27 mouse cellular contexts compared by ENCODE assay signal in genomic region chr9:113177918-113178235, GRCm38 (mm10).
DNase-seq lines count a peak whose midpoint lies in the region; ATAC-seq and TF ChIP-seq lines count a peak whose summit lies in the region.
"Had no signal": no experiment of that assay in that cellular context is flagged by ENCODE, and none has a peak within 500 bp of the region (broad histone marks: within the 10 kb centered on the region; RNA-seq: fewer than 3 reads in every experiment).

No protein-coding gene starts in this region.

- H3K27ac ChIP-seq in layer of hippocampus, adult 2 months: peak overlapping the region; percentile 87
- peak overlapping the region; percentile 88 for H3K27ac ChIP-seq in forebrain, embryonic 15.5 days (replicated peaks)
- no peak overlapping the region for H3K27ac ChIP-seq in limb, embryonic 12.5 days
- H3K27ac ChIP-seq: embryonic facial prominence, embryonic 10.5 days; embryonic facial prominence, embryonic 15.5 days; heart, adult 2 months; hindbrain, embryonic 15.5 days; liver, embryonic 14.5 days; midbrain, embryonic 10.5 days; neural tube, embryonic 15.5 days had no signal

- ATAC-seq in forebrain, embryonic 15.5 days (replicated peaks): peak; percentile 33
- ATAC-seq in limb, embryonic 12.5 days (ENCODE audit: insufficient number of reproducible peaks, insufficient read depth, low FRiP score, low TSS enrichment, low read depth): no peak

- peak; percentile 9 for DNase-seq in cerebellum, adult 9-11 months
- DNase-seq in cerebellum, postnatal 36 days: no peak
- DNase-seq in layer of hippocampus, adult 2 months (ENCODE audit: low spot score in 2 of 2): no peak
- no peak for DNase-seq in layer of hippocampus, postnatal 36 days
- DNase-seq in retina, postnatal 1 day: no peak
- DNase-seq in lung, postnatal 14 days: no peak
- DNase-seq: adrenal gland, postnatal 36 days; heart, adult 2 months; heart, postnatal 4 days; kidney, adult 2 months; kidney, postnatal 36 days; liver; lung, adult 2 months; lung, postnatal 10 days; right cerebral cortex, adult 18-20 months; spleen, adult 18-20 months; thymus, postnatal 4 days had no signal

- H3K9ac ChIP-seq in forebrain, embryonic 15.5 days (replicated peaks): no peak overlapping the region
- H3K9ac ChIP-seq in limb, embryonic 12.5 days (replicated peaks): no peak overlapping the region
- H3K9ac ChIP-seq: embryonic facial prominence, embryonic 15.5 days; heart, embryonic 12.5 days; hindbrain, embryonic 15.5 days; liver, embryonic 14.5 days; midbrain, embryonic 15.5 days; neural tube, embryonic 15.5 days had no signal

- 45% methylated on average over 4 of the region's 4 CpGs for WGBS in forebrain, embryonic 15.5 days
- WGBS in limb, embryonic 12.5 days: 60% methylated on average over 4 of the region's 4 CpGs

- TF ChIP-seq CTCF in layer of hippocampus, adult 2 months (conservative IDR thresholded peaks at IDR 0.05): no peak

- H3K9me3 ChIP-seq in forebrain, embryonic 15.5 days: no peaks in the 10 kb centered on the region
- no peaks in the 10 kb centered on the region for H3K9me3 ChIP-seq in limb, embryonic 12.5 days
- H3K9me3 ChIP-seq: embryonic facial prominence, embryonic 10.5 days; embryonic facial prominence, embryonic 15.5 days; heart, embryonic 12.5 days; hindbrain, embryonic 15.5 days; midbrain, embryonic 10.5 days; midbrain, embryonic 15.5 days; neural tube, embryonic 15.5 days had no signal

- H3K4me2 ChIP-seq in forebrain, embryonic 15.5 days (replicated peaks): no peak overlapping the region; the same call in 1 of the 2 replicates
- H3K4me2 ChIP-seq in limb, embryonic 12.5 days: peak overlapping the region; percentile 41; the same call in 1 of the 2 replicates
- H3K4me2 ChIP-seq: embryonic facial prominence, embryonic 15.5 days; heart, embryonic 12.5 days; hindbrain, embryonic 15.5 days; midbrain, embryonic 15.5 days; neural tube, embryonic 15.5 days had no signal

- H3K27me3 ChIP-seq in forebrain, embryonic 15.5 days: no peaks in the 10 kb centered on the region
- H3K27me3 ChIP-seq in limb, embryonic 12.5 days: no peaks in the 10 kb centered on the region; the same call in 1 of the 2 replicates
- H3K27me3 ChIP-seq: embryonic facial prominence, embryonic 15.5 days; heart, embryonic 12.5 days; hindbrain, embryonic 15.5 days; midbrain, embryonic 15.5 days; neural tube, embryonic 15.5 days had no signal

- H3K4me3 ChIP-seq in layer of hippocampus, adult 2 months: no peak overlapping the region
- H3K4me3 ChIP-seq in forebrain, embryonic 15.5 days: no peak overlapping the region
- no peak overlapping the region for H3K4me3 ChIP-seq in limb, embryonic 12.5 days (replicated peaks)
- H3K4me3 ChIP-seq: embryonic facial prominence, embryonic 10.5 days; embryonic facial prominence, embryonic 15.5 days; heart, adult 2 months; heart, embryonic 12.5 days; hindbrain, embryonic 15.5 days; midbrain, embryonic 10.5 days; midbrain, embryonic 15.5 days; neural tube, embryonic 15.5 days had no signal

- peaks cover 22% of the 10 kb centered on the region for H3K4me1 ChIP-seq in forebrain, embryonic 15.5 days
- peaks cover 12% of the 10 kb centered on the region for H3K4me1 ChIP-seq in limb, embryonic 12.5 days (replicated peaks)
- H3K4me1 ChIP-seq: embryonic facial prominence, embryonic 10.5 days; embryonic facial prominence, embryonic 15.5 days; heart, embryonic 12.5 days; hindbrain, embryonic 15.5 days; midbrain, embryonic 10.5 days; midbrain, embryonic 15.5 days; neural tube, embryonic 15.5 days had no signal

- H3K36me3 ChIP-seq in forebrain, embryonic 15.5 days: no peaks in the 10 kb centered on the region
- no peaks in the 10 kb centered on the region for H3K36me3 ChIP-seq in limb, embryonic 12.5 days
- H3K36me3 ChIP-seq: embryonic facial prominence, embryonic 10.5 days; embryonic facial prominence, embryonic 15.5 days; heart, embryonic 12.5 days; hindbrain, embryonic 15.5 days; midbrain, embryonic 10.5 days; midbrain, embryonic 15.5 days; neural tube, embryonic 15.5 days had no signal
